14 mouse cellular contexts compared by ENCODE assay signal in genomic region chr7:68814823-68815666, GRCm38 (mm10).
"Had no signal": no experiment of that assay in that cellular context is flagged by ENCODE, and none has a peak within 500 bp of the region (broad histone marks: within the 10 kb centered on the region; RNA-seq: fewer than 3 reads in every experiment).

No protein-coding gene starts in this region.

- H3K9ac ChIP-seq: limb, embryonic 15.5 days; liver, embryonic 12.5 days; lung, embryonic 15.5 days; midbrain, embryonic 12.5 days; neural tube, embryonic 13.5 days had no signal

- H3K9me3 ChIP-seq: limb, embryonic 15.5 days; liver, embryonic 12.5 days; lung, embryonic 15.5 days; midbrain, embryonic 12.5 days; neural tube, embryonic 13.5 days had no signal

- DNase-seq: kidney, adult 9 months; kidney, postnatal 10 days; kidney, postnatal 4 days; left cerebral cortex, postnatal 4 days; retina, postnatal 1 day; right cerebral cortex, postnatal 14 days; thymus, adult 18-20 months; thymus, postnatal 14 days had no signal

- H3K4me1 ChIP-seq: limb, embryonic 15.5 days; liver, embryonic 12.5 days; lung, embryonic 15.5 days; midbrain, embryonic 12.5 days had no signal

- H3K27ac ChIP-seq: limb, embryonic 15.5 days; liver, embryonic 12.5 days; lung, embryonic 15.5 days; midbrain, embryonic 12.5 days; neural tube, embryonic 13.5 days had no signal

- H3K4me3 ChIP-seq: limb, embryonic 15.5 days; liver, embryonic 12.5 days; lung, embryonic 15.5 days; midbrain, embryonic 12.5 days; neural tube, embryonic 13.5 days had no signal

- H3K4me2 ChIP-seq: limb, embryonic 15.5 days; liver, embryonic 12.5 days; lung, embryonic 15.5 days; midbrain, embryonic 12.5 days; neural tube, embryonic 13.5 days had no signal

- H3K36me3 ChIP-seq: limb, embryonic 15.5 days; liver, embryonic 12.5 days; lung, embryonic 15.5 days; midbrain, embryonic 12.5 days; neural tube, embryonic 13.5 days had no signal

- H3K27me3 ChIP-seq: limb, embryonic 15.5 days; liver, embryonic 12.5 days; lung, embryonic 15.5 days; neural tube, embryonic 13.5 days had no signal

- ATAC-seq: liver, embryonic 12.5 days; midbrain, embryonic 16.5 days had no signal
